Mouse (Mus musculus) embryonic fibroblast, embryonic 13.5 days (primary cell): Measurements from ENCODE around the gene Cryzl2.

Experiments
- CTCF ChIP-seq: IDR thresholded peaks from 2 replicates; pipeline ENCODE4 v1.5.1; 2011; ENCODE audit warnings: mild to moderate bottlenecking, control low read depth, low read length, moderate library complexity, borderline replicate concordance; ENCODE audit not compliant: insufficient read depth
- POLR2A ChIP-seq: IDR thresholded peaks from 2 replicates; pipeline ENCODE4 v1.6.1; 2011; ENCODE audit warnings: low read depth, mild to moderate bottlenecking, control low read depth, low read length, moderate library complexity

DNA sequence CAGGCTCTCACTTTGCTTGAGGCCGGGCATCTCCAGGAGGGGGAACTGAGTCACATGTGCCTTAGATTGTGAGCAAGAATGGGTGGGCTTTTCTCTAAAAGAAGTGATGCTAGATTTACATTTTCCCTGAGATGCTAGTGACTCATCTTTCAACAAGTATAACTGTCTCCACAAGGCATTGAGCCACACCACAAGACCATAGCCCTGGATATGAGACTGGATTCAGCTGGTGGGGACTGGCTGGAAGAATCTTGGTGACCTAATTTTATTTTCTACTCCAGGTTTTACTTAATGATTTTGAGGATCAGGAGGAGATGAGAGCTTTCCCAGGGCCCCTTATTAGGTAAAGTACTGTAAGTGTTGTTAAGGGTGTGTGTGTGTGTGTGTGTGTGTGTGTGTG is 77.2 kb downstream of the Cryzl2 start:
- TF ChIP-seq POLR2A (no peak), CTCF (no peak)
